Mouse (Mus musculus) cerebellum, adult 2 months (tissue): Measurements from ENCODE around the gene Mfap4. TPM values are rescaled to one million over a fixed set of nuclear protein-coding genes. Genes with fewer than 3 reads are reported as not detected.

Experiments
- DNase-seq, 2 experiments: peaks; one replicate each; pipeline ENCODE4 v3.0.0; 2021
- H3K27ac ChIP-seq: fragments of 200-500 bp; 2 replicates; pipeline ENCODE4 v1.5.1; 2012; ENCODE audit warnings: low read length, control low read depth, inconsistent platforms; ENCODE audit not compliant: insufficient read depth
- H3K27me3 ChIP-seq: fragments of 200-500 bp; 2 replicates; pipeline ENCODE4 v1.6.1; 2012; ENCODE audit warnings: inconsistent platforms, mild to moderate bottlenecking, low read length, moderate library complexity; ENCODE audit not compliant: control insufficient read depth, insufficient read depth
- H3K4me1 ChIP-seq: fragments of 200-500 bp; 2 replicates; pipeline ENCODE4 v1.6.1; 2011; ENCODE audit warnings: low read length; ENCODE audit not compliant: control insufficient read depth, insufficient read depth
- H3K4me3 ChIP-seq: fragments of 200-500 bp; replicated peaks from 2 replicates; pipeline ENCODE3; 2011; ENCODE audit warnings: mild to moderate bottlenecking, low read depth, low read length, control low read depth; ENCODE audit not compliant: insufficient read depth
- CTCF ChIP-seq: fragments of 200-500 bp; IDR thresholded peaks from 2 replicates; pipeline ENCODE4 v1.5.1; 2011; ENCODE audit warnings: low read depth, mild to moderate bottlenecking, control low read depth, low read length, moderate library complexity, borderline replicate concordance; ENCODE audit not compliant: insufficient read depth
- POLR2A ChIP-seq: fragments of 200-500 bp; IDR thresholded peaks from 2 replicates; pipeline ENCODE4 v1.6.1; 2011; ENCODE audit warnings: low read length, control low read depth, borderline replicate concordance; ENCODE audit not compliant: insufficient read depth
- WGBS: fragments of 180-500 bp; shearing (Covaris S2); methylation state at CpG from one replicate; pipeline ENCODE4 v1.1.7; 2018; 5-methylcytosine and 5-hydroxymethylcytosine counted together
- polyA plus RNA-seq: library from polyadenylated mRNA; depleted of rRNA; stranded (reverse); fragments of >200 nt; gene quantifications from 2 replicates; pipeline ENCODE4 v1.2.3, GENCODE M21; 2012

Mfap4 gene
- polyA plus RNA-seq, 1 experiment = 1.9 TPM

DNA sequence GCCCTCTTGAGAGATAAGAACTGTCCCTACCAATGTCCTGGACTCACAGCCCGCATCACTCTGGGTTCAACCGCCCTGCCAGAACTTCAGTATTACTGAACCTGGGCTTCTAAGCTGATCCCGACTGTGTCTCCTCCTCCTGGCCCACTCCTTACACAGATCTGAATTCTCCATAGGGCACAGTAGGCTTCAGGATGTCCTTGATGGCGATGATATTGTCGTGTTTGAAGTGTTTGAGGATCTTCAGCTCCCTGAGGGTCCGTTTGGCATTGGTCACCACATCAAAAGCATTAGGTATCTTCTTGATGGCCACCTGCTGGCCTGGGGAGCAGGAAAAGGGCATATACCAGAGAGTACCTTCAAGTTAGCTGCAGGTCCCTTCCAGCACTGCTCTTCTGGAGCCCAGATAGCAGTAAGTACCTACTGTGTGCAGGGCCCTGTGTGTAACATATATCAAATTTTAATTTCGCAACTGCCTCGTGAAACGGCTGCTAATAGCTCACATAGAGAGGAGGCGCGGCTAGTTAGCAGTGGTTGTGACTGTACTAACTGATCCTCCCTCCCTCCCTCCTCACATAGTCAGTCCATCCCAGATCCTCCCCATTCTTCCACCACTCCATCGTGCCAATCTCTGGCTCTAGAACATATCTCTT, 7.6 kb downstream of the Mfap4 start:
- DNase-seq = no peak
- Histone ChIP-seq H3K4me1 (peaks cover 28% of the 10 kb centered on the region), H3K27me3 (no peaks in the 10 kb centered on the region), H3K27ac (0 out of 2 replicates have a peak overlapping the region, but pooled peaks have one; percentile 17), H3K4me3 (peak overlapping the region; percentile 94)
- TF ChIP-seq POLR2A (no peak), CTCF (no peak)
- 35% methylated on average over 12 of the region's 12 CpGs for WGBS

DNA sequence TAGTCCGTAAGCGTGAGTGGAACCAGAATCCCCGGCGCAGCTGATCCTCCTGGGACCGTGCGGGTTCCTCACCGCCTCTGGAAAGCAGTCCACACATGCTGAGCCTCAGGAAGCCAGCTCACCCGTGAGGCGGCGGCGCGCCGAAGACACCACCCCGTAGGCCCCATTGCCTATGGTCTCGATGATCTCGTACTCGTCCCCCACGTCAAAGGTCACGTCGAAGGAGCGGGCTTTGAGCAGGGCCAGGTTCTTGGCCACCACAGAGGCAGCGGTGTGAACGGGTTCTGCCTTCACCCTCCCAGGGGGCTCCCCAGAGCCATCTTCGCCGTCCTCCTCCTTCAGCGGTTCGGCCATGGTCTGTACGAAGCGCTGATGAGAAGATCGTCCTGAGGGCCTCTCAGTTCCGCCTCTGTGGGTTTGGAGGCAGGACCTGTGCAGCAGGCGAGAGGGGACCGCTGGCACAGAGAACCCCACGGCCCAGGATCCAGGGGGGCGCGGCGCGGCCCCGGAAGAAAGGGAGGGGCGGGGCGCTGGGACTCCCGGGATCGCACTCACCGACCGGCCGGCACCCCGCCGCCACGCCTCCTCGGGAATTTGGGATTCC, 8.4 kb downstream of the Mfap4 start:
- no peaks in the 10 kb centered on the region for H3K27me3 ChIP-seq
- peaks cover 27% of the 10 kb centered on the region for H3K4me1 ChIP-seq
- peak in 1 of 2 experiments; percentile 64 for DNase-seq
- H3K4me3 ChIP-seq = peak overlapping the region; percentile 94
- no peak for TF ChIP-seq POLR2A
- no peak for TF ChIP-seq CTCF
- WGBS = under 1% methylated on average over 50 of the region's 50 CpGs
- H3K27ac ChIP-seq = peak overlapping the region; percentile 17

DNA sequence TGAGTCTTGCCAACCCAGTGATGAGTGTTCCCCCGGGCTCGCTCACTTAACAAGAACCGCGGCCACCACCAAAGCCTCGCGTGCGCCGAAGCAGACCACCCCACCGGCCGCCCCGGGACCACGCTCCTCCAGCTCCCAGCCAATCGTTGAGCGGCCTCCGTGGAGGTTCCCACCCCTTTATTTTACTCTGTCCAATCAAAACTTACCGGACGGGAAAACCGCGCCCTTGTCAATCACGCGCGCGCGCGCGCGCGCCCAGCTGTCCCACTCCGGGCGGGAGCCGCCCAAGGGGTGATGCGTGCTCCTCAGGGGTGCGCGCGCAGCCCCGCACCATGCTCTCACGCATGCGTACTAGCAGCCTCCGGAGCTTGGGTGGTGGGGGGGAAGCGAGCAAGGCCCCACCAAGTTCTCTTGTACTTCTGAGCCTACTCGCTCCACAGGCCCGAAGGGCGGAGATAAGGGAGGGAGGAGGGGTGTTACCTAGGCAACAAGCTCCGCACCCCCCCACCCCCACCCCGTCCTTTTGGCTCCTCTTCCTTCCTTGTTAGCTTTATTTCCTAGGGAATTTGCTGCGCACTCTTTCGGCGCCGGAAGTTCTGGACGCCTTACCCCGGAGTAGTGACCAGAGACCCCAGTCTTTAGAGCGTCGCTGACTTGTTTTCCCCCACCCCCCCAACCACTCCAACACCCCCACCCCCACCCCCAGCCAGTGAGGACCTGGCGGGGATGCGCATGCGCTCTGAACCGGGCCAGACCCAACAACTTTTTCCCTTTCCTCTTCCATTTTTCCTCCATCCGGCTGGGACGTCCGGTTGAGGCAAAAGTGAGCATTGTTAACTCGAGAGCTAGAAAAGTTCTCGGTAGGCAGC, 9.1 kb downstream of the Mfap4 start, which contains the start of gene Mapk7:
Gene Mapk7 (minus strand): TSS at position 278 of the 869 bp plus-strand sequence.
- peak; percentile 60; the same call in 1 of the 2 replicates for TF ChIP-seq POLR2A
- no peak for TF ChIP-seq CTCF
- peak; percentile 96 to 97 for DNase-seq
- H3K4me3 ChIP-seq = peak within 1 kb of the TSS; percentile 94
- H3K27ac ChIP-seq = peak within 1 kb of the TSS; percentile 63
- peaks cover 25% of the 10 kb centered on the region for H3K4me1 ChIP-seq
- no peaks in the 10 kb centered on the region for H3K27me3 ChIP-seq
- 1% methylated on average over 62 of the region's 62 CpGs for WGBS

DNA sequence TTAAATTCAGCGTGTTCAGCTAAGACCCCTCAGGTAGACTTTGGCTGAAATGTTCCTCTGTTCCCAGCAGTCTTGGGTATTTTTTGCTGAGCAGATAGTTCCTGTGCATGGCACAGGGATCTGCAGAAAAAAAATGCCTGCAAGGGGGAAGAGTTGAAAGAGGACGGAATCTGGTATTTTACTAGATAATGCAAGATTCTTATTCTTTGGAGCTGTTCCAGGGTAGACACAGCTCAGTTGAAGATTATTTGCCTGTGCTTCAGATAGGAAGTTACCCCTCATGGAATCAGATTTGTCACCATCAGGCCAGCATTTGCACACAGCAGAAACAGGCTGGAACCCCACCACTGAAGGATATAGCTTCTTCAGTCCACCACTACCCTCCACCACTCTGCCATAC, 10.3 kb downstream of the Mfap4 start:
- Histone ChIP-seq H3K27me3 (no peaks in the 10 kb centered on the region), H3K4me3 (no peak overlapping the region), H3K4me1 (peaks cover 13% of the 10 kb centered on the region; the same call in 1 of the 2 replicates), H3K27ac (no peak overlapping the region)
- no peak for DNase-seq
- no peak for TF ChIP-seq CTCF
- TF ChIP-seq POLR2A = no peak
- WGBS = 76% methylated on average over 2 of the region's 2 CpGs

DNA sequence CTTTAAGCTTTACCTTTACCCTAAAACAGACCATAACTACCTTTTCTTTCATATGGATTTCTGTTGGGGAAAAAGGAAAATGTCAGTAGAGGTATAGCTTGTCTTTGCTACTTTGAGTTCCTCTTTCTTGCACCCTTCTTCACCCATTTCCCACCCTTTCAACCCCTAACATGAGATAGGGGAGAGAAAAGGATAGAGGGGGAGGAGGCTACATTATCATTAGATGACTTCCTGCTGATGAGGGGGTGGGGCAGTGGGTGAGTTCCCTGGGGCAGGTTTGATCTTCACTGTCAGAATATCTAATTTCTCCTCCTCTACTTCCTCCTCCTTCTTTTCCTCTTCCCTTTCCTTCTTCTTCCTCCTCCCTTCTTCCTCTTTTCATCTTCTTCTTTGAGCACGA, 12.3 kb downstream of the Mfap4 start:
- 90% methylated on average over 1 of the region's 1 CpGs for WGBS
- H3K4me3 ChIP-seq = no peak overlapping the region
- TF ChIP-seq POLR2A (no peak), CTCF (no peak)
- no peak overlapping the region for H3K27ac ChIP-seq
- no peak for DNase-seq
- H3K4me1 ChIP-seq = peaks cover 6% of the 10 kb centered on the region; the same call in 1 of the 2 replicates
- H3K27me3 ChIP-seq = no peaks in the 10 kb centered on the region

DNA sequence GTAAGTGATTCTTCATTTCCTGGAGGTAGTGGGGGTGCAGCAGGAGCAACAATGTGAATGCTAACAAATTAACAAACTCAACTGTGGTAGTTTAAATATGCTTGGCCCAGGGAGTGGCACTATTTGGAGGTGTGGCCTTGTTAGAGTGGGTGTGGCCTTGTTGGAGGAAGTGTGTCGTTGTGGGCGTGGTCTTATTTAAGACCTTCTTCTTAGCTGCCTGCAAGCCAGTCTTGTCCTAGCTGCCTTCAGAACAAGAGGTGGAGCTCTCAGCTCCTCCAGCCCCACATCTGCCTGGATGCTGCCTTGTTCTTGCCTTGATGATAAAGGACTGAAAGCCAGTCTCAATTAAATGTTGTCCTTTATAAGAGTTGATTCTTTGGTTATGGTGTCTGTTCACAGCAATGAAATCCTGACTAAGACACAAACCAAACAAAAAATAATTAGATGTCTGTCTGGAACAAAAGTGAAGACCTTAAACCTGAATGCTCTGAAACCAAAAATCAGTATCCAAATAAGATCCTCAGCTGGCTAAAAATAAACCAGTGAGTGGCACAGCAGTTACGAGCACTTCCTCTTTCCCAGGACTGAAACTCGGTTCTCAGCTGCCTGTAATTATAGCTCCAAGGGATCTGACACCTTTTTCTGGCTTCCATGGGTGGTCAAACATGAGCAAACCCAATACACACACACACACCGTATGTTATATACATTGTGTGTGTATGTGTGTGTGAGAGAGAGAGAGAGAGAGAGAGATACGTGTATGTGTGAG, 13.7 kb downstream of the Mfap4 start:
- TF ChIP-seq POLR2A (no peak), CTCF (no peak)
- DNase-seq = no peak
- Histone ChIP-seq H3K4me1 (peaks cover 1% of the 10 kb centered on the region), H3K27ac (no peak overlapping the region), H3K4me3 (no peak overlapping the region), H3K27me3 (no peaks in the 10 kb centered on the region)
- WGBS = 83% methylated on average over 6 of the region's 6 CpGs

DNA sequence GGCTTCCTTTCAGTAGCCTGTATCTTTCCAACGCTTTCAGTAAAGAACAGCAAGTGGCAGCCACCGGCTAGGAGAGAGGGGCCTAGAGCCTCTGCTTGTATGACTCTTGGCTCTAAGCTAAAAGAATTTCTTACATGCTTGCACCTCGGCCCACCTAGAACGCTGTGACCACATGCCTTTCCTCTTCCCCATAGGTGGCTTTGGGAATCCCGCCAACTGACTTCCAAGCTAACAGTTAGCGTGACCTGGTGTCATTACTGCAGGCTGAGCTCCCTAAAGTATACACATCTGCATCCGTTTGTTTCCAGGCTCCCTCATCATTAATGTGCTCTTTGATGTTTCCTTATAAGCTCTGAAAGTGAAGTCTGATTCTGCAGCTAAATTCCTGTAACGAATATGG, 18.7 kb downstream of the Mfap4 start:
- DNase-seq = no peak
- no peak for TF ChIP-seq POLR2A
- no peak for TF ChIP-seq CTCF
- Histone ChIP-seq H3K4me3 (no peak overlapping the region), H3K27me3 (no peaks in the 10 kb centered on the region), H3K4me1 (peaks cover 6% of the 10 kb centered on the region), H3K27ac (peak overlapping the region; percentile 68)
- WGBS = 58% methylated on average over 8 of the region's 8 CpGs
